Mouse (Mus musculus) kidney, adult 18-20 months (tissue): Measurements from ENCODE around the gene Pam16.
"Not testable (repeated sequence)": the region's sequence is repeated elsewhere in the genome, so short reads cannot be mapped to it uniquely, and the experiment has no call there.

Experiments
- DNase-seq: peaks from one replicate; pipeline ENCODE4 v3.0.0; 2021

Gene Pam16

DNA sequence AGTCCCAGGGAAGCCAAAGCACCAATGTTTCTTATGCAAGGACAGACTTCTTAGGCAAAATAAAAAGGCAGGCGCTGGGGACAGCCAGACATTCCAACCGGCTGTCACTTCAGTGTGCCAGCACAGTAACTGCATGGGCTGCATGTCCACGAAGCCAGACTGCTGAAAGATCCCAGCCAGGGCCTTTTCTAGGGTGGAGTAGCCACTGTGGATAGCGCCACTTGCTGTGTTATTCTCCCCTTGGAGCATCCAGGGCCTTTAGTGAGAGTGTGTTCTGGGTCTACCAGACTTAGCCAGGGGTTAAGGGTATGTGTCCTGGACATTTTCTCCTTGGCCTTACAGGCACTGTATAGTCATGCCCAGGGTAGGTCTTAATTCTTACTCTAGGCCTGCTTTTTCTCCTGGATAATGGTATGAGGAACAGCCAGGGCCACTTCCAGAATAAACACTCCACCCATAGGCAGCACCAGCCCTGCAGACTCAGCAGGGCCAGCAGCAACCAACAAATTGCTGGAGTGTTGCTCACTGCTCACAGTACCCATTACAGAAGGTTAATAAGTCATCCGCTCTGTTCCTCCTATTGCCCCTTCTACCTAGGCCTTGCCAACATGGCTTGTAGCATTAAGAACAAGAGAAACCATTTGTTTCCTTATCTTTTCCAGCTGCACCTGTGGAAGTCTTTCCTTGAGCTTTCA, 37.1 kb downstream of the Pam16 start:
- peak; percentile 64 for DNase-seq

DNA sequence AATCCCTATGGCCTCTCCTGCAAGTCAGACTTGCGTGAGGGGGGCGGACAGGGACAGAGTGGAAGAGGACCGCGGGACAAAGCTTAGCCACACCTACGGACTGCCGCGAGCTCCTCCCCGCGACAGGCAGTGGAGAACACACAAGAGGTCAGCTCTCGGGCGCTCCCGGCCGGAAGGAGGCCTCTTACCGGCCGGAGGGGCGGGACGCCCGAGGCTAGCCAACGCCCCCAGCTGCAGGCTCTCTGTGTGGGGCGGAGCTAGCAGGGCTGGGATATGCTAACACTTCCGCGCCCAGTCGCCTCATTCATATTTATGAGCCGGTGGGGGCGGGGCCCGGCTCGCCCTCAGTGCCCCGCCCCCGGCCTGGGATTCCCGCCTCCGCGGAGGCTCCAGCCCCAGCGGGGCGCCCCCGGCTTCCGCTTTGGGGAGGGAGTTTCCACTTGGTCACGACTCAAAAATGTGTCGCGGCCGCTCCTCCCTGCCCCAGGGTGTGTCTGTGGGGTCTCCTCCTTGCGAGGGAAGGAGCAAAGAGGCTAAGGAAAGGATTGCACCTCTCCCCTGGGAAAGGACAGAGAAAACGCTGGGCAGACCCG, 38.2 kb downstream of the Pam16 start:
- peak; percentile 98 for DNase-seq

DNA sequence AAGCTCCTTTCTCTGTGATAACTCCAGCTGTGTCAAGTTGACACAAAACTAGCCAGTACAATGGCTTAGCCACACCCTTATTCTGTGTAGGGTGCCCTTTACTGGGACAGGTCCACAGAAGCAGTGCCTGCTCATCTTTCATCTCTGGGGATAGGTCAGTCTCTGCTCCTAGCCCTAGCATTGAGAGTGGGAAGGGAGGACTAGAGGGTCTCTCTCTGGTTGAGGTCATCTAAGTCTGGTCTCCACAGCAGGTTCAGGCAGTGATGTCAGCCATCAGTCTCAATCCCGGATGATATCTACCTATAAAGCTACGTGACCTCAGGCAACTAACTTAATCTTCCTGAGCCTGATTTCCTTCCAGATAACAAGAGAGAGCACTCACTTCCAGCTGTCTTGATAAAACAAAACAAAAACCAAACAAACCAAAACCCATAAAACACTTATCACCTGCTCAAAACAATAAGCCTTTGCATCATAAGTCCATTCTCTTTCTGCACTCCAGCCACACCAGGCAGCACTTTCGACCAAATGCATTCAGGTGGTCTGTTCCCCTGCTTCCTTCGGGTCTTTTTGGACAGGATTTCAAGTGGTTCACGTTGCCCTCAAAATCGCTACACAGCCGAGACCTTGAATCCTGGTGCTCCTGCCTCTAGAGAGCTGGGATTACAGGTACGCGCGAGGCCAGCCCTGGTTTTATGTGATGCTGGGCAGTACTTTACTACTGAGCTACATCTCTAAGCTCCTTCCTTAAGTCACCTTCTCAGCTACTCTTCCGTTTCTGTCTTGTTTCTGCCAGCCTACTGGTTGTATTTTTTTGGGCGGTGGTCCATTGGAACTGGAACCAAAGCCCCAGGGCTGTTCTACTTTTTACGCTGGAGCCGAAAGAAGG, 38.9 kb downstream of the Pam16 start:
- DNase-seq: no peak

DNA sequence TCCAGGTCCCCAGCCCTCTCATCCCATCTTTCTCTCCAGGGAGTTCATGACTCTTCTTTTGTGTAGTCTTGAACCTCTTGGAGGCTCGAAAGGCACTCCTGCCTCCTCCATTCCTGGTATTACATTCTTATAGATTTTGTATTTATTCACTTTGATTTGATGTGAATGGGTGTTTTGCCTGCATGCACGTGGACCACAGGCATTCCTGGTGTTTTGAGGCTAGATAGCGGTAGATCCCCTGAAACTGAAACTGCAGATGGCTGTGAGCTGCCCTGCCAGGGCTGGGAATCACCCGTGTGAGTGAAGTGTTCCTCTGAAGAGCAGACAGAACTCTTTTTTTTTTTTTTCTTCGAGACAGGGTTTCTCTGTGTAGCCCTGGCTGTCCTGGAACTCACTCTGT, 40.4 kb downstream of the Pam16 start:
- DNase-seq: no peak

DNA sequence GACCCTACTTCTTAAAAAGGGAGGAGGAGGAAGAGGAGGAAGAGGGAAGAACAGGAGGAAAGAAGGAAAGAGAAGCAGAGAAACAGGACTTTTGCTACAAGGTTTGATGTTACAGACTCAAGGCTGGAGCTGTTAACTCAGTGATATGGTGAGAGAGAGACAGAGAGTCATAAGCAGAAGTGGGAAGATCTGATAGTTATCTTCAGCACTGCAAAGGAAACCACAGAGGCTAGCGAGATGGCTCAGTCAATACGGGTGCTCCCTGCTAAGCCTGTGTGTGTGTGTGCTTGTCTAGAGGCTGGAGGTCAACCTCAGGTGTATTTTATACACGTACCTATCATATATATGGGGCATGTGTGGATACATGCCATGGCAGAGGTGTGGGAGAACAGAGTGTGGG, 41.0 kb downstream of the Pam16 start:
- no peak for DNase-seq

DNA sequence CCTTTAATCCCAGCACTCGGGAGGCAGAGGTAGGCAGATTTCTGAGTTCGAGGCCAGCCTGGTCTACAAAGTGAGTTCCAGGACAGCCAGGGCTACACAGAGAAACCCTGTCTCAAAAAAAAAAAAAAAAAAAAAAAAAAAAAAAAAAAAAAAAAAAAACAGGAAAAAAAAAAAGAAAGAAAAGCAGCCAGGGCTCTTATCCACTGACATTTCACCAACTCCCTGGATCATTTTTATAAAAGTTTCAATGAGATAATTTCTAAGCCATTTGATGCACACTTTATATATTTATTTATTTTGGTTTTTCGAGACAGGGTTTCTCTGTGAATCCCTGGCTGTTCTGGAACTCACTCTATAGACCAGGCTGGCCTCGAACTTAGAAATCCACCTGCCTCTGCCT, 43.6 kb downstream of the Pam16 start:
- DNase-seq: not testable (repeated sequence)

DNA sequence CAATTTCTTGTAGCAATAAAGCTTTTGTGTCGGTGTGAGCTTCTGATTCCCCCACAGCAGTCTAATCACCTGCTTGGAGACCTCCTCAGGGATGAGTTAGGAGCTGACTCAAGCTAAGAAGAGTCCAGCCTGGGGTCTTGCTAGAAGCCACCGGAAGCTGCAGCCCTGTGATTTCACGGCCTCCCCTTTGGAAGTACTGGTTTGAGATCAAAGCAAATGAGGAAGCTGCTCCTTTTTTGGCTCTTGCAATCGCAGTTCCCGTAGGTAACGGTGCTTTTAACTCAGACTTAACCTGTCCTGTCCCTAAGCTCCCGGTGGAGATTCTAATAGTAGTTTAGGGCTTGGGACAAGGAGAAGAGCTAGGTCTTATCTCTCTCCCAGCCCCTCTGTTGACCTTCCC, 46.2 kb downstream of the Pam16 start:
- DNase-seq: no peak

DNA sequence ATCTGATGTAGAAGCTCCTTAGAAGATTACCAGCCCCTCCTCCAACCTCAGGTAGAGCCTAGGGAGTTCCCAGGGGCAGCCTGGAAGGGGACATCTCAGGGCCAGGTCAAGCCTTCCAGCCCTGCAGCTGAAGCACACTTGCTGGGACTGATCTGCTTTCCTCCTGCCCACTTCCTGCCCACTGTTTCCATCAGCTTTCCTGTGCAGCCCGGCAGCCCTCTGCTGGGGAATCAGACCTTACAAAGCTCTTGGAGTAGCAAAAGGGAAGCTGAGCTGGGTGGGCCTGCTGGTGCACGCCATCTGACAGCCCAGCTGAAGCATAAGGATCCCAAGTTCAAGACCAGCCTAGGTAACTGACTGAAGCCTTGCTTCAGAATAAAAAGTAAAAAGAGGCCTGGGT, 47.9 kb downstream of the Pam16 start:
- no peak for DNase-seq

DNA sequence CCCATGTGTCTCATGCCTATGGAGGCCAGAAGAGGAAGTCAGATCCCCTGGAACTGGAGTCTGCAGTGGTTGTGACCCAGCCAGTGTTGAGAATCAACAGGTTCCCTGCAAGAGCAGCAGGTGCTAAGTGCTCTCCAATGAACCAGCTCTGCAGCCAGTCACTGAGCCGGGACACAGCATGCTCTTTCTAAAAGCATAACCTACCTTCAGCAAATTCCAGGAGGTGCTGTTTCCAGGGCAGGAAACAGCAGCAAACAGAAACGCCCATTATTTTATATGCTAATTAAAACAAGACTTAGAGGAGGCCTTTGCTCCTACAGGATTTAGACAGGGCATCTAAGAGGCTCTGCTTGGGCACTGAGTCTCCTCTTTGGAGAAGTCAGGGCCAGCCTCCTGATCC, 48.8 kb downstream of the Pam16 start:
- DNase-seq: no peak

DNA sequence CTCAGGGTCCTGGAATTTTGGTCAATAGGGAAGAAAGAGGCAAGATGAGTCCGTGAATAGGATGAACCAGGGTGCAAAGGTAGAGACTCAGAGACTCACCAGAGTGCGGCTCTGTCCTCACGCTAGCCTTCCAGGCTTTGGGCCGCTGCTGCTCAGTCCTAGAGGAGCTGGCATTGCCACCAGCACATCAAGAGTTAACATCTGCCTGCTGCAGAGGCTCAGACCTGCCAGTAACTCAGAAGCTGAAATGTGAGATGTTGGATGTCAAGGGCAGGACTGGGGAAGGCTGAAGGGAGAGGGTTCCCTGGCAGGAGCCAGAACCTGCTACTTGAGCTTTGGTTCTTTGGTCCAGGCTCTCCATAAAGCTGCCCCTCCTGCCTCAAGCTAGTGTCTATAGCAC, 54.1 kb downstream of the Pam16 start:
- DNase-seq: no peak

DNA sequence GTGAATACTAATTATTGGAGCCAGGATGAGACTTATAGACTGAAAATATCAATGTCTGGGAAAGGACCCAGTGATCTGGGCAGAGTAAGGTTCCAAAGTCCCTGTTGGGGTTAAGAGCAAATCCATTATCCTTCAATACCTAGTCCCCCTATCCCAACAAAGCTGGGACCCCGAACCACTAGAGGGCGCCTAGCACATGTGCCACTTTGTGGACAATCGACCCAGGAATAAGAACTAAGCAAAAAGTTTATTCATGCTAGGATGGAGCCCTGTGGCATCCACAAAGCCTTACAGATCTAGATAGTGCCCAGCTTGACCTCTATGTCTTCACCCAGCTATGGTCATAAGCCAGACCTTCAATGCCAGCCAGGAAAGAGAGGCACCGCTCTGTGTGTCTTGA, 56.9 kb downstream of the Pam16 start:
- DNase-seq: peak; percentile 89
